Mouse (Mus musculus) brown adipose tissue, adult 24 weeks (tissue): ENCODE results near the gene Vmn1r198. TPM values are rescaled to one million over a fixed set of nuclear protein-coding genes. Genes with fewer than 3 reads are reported as not detected.

Source experiments
- polyA plus RNA-seq: library from polyadenylated mRNA; stranded (reverse); fragments of >200 nt; gene quantifications from 2 replicates; pipeline ENCODE4 v1.2.4, GENCODE M21; 2012; ENCODE audit not compliant: missing spikeins, insufficient read depth, insufficient read length

The Vmn1r198 gene
- polyA plus RNA-seq, 1 experiment = not detected

Other genes with a start within 250 kb of the Vmn1r198 start
- not detected in 2 replicates for gene Vmn1r189, start 244.5 kb upstream of the Vmn1r198 start, polyA plus RNA-seq
- gene Vmn1r191, start 166.4 kb upstream of the Vmn1r198 start, polyA plus RNA-seq = not detected in 2 replicates
- gene Vmn1r192, start 159.2 kb upstream of the Vmn1r198 start, polyA plus RNA-seq = not detected in 2 replicates
- not detected in 2 replicates for gene Vmn1r193, start 127.2 kb upstream of the Vmn1r198 start, polyA plus RNA-seq
- gene Vmn1r194, start 106.1 kb upstream of the Vmn1r198 start, polyA plus RNA-seq = not detected in 2 replicates
- gene Vmn1r195, start 79.8 kb upstream of the Vmn1r198 start, polyA plus RNA-seq = not detected in 2 replicates
- gene Vmn1r196, start 60.4 kb upstream of the Vmn1r198 start, polyA plus RNA-seq = not detected in 2 replicates
- gene Vmn1r197, start 25.8 kb upstream of the Vmn1r198 start, polyA plus RNA-seq = not detected in 2 replicates
- not detected in 2 replicates for gene Vmn1r199, start 29.5 kb downstream of the Vmn1r198 start, polyA plus RNA-seq
- gene Vmn1r200, start 40.0 kb downstream of the Vmn1r198 start, polyA plus RNA-seq = not detected in 2 replicates
- gene Vmn1r201, start 121.6 kb downstream of the Vmn1r198 start, polyA plus RNA-seq = not detected in 2 replicates
- gene Vmn1r202, start 155.0 kb downstream of the Vmn1r198 start, polyA plus RNA-seq = not detected in 2 replicates
- not detected in 2 replicates for gene Vmn1r203, start 167.8 kb downstream of the Vmn1r198 start, polyA plus RNA-seq
- gene Vmn1r204, start 202.8 kb downstream of the Vmn1r198 start, polyA plus RNA-seq = not detected in 2 replicates
- gene Vmn1r205, start 242.6 kb downstream of the Vmn1r198 start, polyA plus RNA-seq = not detected in 2 replicates